Mouse (Mus musculus) induced T-regulatory cell, adult 2 months (primary cell): ENCODE results near the gene Chd9.

Experiments used
- DNase-seq: peaks from one replicate; pipeline ENCODE4 v3.0.0-alpha.2; 2012; ENCODE audit warnings: low read depth

Chd9 gene

GRCm38 (mm10) chr8:90976960-90977371 lies 148.8 kb downstream of the Chd9 start:
- no peak for DNase-seq

GRCm38 (mm10) chr8:90978720-90979119 lies 150.6 kb downstream of the Chd9 start:
- DNase-seq: no peak

GRCm38 (mm10) chr8:90979295-90979694 lies 151.1 kb downstream of the Chd9 start:
- DNase-seq: no peak

GRCm38 (mm10) chr8:90982087-90982486 lies 153.9 kb downstream of the Chd9 start:
- no peak for DNase-seq

GRCm38 (mm10) chr8:91019726-91020125 lies 191.6 kb downstream of the Chd9 start:
- peak; percentile 85 for DNase-seq

GRCm38 (mm10) chr8:91034417-91034816 lies 206.3 kb downstream of the Chd9 start:
- peak; percentile 28 for DNase-seq

- no peak for DNase-seq
These were observed 208.8 kb downstream of the Chd9 start for GRCm38 (mm10) chr8:91036905-91037304.

GRCm38 (mm10) chr8:91038637-91039036 lies 210.5 kb downstream of the Chd9 start:
- DNase-seq: no peak

GRCm38 (mm10) chr8:91046370-91046769 lies 218.2 kb downstream of the Chd9 start:
- no peak for DNase-seq

GRCm38 (mm10) chr8:91051037-91051436 lies 222.9 kb downstream of the Chd9 start:
- no peak for DNase-seq

- DNase-seq: no peak
These were observed 226.3 kb downstream of the Chd9 start for GRCm38 (mm10) chr8:91054418-91054817.

- no peak for DNase-seq
These were observed 228.7 kb downstream of the Chd9 start for GRCm38 (mm10) chr8:91056848-91057247.

GRCm38 (mm10) chr8:91059086-91059578 lies 231.0 kb downstream of the Chd9 start:
- DNase-seq: no peak

GRCm38 (mm10) chr8:91059884-91060510 lies 231.8 kb downstream of the Chd9 start:
- DNase-seq: no peak

- peak; percentile 17 for DNase-seq
These were observed 232.7 kb downstream of the Chd9 start for GRCm38 (mm10) chr8:91060555-91061471.

- peak; percentile 18 for DNase-seq
These were observed 237.0 kb downstream of the Chd9 start for GRCm38 (mm10) chr8:91065179-91065578.

- DNase-seq: no peak
These were observed 241.3 kb downstream of the Chd9 start for GRCm38 (mm10) chr8:91069407-91069806.

- DNase-seq: peak; percentile 94
These were observed 241.7 kb downstream of the Chd9 start, which contains the start of gene Rbl2 for GRCm38 (mm10) chr8:91069834-91070233. Rbl2 (plus strand) TSS chr8:91070057.

- DNase-seq: peak; percentile 93
These were observed 242.2 kb downstream of the Chd9 start for GRCm38 (mm10) chr8:91070275-91070859.

GRCm38 (mm10) chr8:91077077-91077867 lies 249.1 kb downstream of the Chd9 start:
- peak; percentile 79 for DNase-seq

GRCm38 (mm10) chr8:91079678-91080077 lies 251.5 kb downstream of the Chd9 start:
- DNase-seq: peak; percentile 52

- DNase-seq: peak; percentile 70
These were observed 253.8 kb downstream of the Chd9 start for GRCm38 (mm10) chr8:91081911-91082310.
